Mouse (Mus musculus) hindbrain, embryonic 11.5 days (tissue): ENCODE measurements around the gene Dynlt3. TPM values are rescaled to one million over a fixed set of nuclear protein-coding genes. Genes with fewer than 3 reads are reported as not detected.

Experiments
- polyA plus RNA-seq: library from polyadenylated mRNA; unstranded; fragments of >200 nt; fragmentation: Nextera tagmentation; extraction: Ambion mirVana; gene quantifications from 2 replicates; pipeline ENCODE4 v1.2.1, GENCODE M21; 2014

Dynlt3 gene
- polyA plus RNA-seq, 1 experiment from 2014 or later: 27.4 TPM

Other genes starting within 250 kb of the Dynlt3 start
- 0.90 and 1.3 TPM in 2 replicates for gene Cybb, start 175.2 kb downstream of the Dynlt3 start, polyA plus RNA-seq
- not detected in 2 replicates for gene H2al1o, start 90.6 kb downstream of the Dynlt3 start, polyA plus RNA-seq
- not detected in 2 replicates for gene Hypm, start 183.9 kb upstream of the Dynlt3 start, polyA plus RNA-seq
- gene H2al3, start 186.7 kb upstream of the Dynlt3 start, polyA plus RNA-seq: not detected in 2 replicates
- 0.14 and 0.17 TPM in 2 replicates for gene Sytl5, start 222.6 kb upstream of the Dynlt3 start, polyA plus RNA-seq